Mouse (Mus musculus) lung, adult 10 weeks (tissue): ENCODE results near the gene 0610010F05Rik. TPM values are rescaled to one million over a fixed set of nuclear protein-coding genes. Genes with fewer than 3 reads are reported as not detected.

ENCODE experiments used
- polyA plus RNA-seq: library from polyadenylated mRNA; stranded (reverse); fragments of 350-450 nt; fragmentation: Illumina TruSeq; extraction: RNeasy Lipid Tissue Mini Kit (QIAGEN cat#74804); gene quantifications from one replicate; pipeline ENCODE4 v1.2.3, GENCODE M21; 2014; ENCODE audit warnings: low read depth, low replicate concordance; ENCODE audit not compliant: insufficient read depth

Gene 0610010F05Rik
- 6.4 TPM for polyA plus RNA-seq

DNA sequence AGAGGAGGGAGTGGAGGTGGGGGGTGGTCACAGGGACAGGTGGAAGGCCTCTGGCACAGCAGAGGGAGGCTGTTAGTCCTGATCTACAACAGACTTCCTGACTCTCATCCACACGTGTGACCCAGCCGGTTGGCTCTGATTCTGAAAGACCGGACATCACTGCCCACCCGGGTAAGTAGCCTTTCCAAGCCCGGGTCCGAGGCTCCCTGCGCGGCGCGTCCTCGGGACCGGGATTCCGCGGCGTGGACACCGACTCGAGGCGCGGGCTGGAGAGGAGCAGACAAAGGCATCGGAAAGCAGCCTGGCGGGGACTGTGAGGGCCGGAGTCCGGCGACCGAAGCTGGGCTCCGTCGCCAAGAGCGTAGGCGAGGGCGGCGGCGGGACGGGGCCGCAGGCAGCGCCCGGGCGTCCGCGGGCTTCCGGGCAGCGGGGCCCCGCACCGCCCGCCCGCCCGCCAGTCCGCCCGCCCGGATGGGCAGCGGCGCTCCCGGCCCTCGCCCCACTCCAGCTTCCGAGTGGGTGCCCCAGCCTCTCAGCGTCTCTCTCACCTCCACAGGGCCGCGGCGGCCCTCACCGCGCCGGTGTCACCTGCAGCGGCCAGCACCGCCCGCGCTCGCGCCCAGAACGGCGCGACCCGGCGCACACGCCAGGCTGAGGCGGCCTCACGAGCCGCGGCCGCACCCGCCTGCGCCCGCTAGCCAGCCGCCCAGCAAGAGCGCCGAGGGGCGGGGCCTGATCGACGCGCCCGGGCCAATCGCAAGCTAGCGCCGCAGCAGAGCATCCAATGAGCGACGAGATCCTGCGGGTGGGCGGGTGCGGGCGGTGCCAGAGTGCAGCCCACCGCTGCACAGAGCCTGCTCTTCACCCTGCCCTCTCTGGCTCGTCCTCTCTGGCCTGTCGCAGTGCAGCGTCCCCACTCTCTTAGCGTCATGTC is at the start of gene 0610010F05Rik:
Gene 0610010F05Rik (minus strand): TSS at position 695 of the 934 bp plus-strand sequence.

DNA sequence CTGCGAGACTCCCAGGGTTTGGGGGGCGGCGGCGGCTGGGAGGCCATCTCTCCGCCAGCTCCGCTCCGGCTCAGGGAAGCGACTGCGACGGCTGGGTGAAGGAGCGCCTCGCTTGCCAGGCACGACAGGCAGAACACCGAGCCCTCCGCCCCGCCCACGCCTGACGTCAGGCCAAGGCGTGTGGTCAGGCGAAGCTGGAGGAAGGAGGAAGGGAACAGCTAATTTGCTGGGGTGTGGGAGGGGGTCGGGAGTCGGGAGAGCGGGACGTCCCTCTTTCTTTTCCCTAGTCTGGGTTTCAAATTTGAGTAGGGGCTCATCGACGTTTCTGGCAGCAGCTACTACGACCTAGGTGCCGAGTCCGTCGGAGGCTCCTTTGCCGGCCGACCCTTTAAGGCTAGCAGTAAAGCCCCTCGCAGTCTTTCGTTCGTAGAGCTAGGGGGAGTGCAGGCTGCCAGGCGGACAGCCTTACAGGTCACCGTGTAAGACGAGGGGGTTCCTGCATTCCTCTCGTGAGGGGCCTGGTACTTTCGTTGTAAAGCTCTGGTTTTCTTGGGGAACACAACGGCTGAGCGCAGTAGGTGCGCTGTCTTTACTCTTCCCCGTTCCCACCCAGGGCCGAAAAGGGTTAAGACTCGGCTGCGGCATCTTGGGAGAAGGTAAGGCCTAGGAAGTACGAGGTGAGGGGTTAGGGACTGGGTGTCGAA is 32.5 kb upstream of the 0610010F05Rik start, which contains the start of gene Pex13:
Gene Pex13 (minus strand): TSS at position 162 of the 704 bp plus-strand sequence.

DNA sequence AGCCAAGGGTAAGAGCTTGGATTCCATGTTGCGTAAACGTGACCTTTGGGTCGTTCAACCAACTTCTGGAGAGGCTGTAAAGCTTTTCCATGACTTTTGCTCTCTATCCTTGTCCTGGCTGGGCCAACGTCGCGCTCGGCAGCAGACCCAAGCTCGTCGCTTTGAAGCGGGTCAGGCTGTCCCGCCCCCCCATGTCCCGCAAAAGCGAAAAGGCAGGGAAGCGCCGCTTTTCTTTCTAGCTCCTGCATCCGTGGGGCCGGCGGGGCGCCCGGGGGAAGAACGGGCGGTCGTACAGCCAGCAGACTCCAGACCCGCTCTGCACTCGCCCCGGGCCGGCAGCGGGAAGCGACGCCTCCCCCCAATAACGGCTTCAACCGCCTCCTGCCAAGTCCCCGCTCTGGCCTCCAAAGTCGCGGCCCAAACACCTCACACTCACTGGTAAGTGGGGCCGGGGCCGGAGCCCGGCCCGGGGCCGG is 31.9 kb upstream of the 0610010F05Rik start, which contains the start of gene Pus10:
Gene Pus10 (plus strand): TSS at position 364 of the 476 bp plus-strand sequence.

DNA sequence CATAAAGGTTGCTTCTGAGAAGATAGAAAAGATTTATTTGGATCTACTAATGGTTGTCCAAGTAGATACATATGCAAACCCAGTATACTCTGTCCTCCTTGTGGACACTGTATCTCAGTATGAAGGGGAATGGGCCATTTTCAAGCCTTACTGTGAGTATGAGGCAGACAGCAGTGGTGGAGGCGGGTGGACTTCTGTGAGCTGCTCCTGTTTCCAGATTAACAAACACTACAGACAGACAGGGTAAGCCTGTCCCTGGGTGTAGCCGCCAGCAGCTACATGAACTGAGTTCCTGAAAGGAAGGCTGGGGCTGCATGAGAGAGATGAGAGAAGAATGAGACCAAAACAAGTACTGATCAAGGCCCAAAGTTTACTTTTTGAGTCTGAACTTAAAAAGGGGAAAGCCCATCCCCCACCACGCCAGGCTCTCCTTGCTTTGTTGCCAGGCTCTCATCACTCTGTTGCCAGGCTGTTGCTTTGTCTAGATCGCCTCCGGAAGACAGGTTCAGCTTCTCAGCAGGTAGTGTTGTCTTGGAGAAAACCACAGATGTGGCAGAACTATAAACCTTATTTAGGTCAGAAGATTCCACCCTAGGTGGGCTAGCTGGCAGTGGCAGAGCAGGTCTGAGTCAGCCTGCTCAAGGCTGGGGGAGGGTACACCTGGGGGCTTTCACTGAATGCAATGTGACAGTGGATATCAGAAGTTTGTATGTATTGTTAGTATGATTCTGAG is 112.8 kb downstream of the 0610010F05Rik start, which contains the start of gene 1700093K21Rik:
Gene 1700093K21Rik (minus strand): TSS at position 683 of the 733 bp plus-strand sequence.

Other genes starting within 250 kb of the 0610010F05Rik start
- gene Ahsa2, start 135.6 kb downstream of the 0610010F05Rik start, polyA plus RNA-seq = 19.0 TPM
- not detected for gene 1700093K21Rik, start 112.5 kb downstream of the 0610010F05Rik start, polyA plus RNA-seq
- 6.2 TPM for gene Pus10, start 32.0 kb upstream of the 0610010F05Rik start, polyA plus RNA-seq
- gene Pex13, start 32.3 kb upstream of the 0610010F05Rik start, polyA plus RNA-seq = 17.5 TPM
- gene Rel, start 137.3 kb upstream of the 0610010F05Rik start, polyA plus RNA-seq = 2.7 TPM